In the genomic region with DNA sequence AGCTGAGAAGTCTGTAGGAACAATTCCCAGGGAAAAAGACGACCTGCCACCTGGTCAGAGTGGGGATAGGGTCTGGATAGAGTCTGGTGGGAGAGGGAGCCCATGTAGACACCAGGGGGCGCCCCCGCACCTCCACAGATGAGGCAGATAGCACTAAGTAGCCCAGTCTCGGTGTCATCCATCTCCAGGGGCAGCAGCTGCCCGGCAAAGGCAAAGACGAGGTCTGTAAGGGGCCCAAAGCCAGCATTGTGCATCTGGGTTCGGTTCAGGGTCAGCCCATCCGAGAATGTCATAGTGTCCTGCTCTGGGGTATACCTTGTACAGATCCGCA, we compare ENCODE assay signal across 9 mouse cellular contexts. TPM values are rescaled to one million over a fixed set of nuclear protein-coding genes. Genes with fewer than 3 reads are reported as not detected.
DNase-seq lines count a peak whose midpoint lies in the region; ATAC-seq and TF ChIP-seq lines count a peak whose summit lies in the region.
"Had no signal": no experiment of that assay in that cellular context is flagged by ENCODE, and none has a peak within 500 bp of the region (broad histone marks: within the 10 kb centered on the region; RNA-seq: fewer than 3 reads in every experiment).

No protein-coding gene starts in this region.

- DNase-seq in intestine, embryonic 14.5 days (ENCODE audit: low spot score) = peak; percentile 95
- peak; percentile 63 for DNase-seq in cerebellum, adult 11-12 months
- DNase-seq in forebrain, postnatal 0 days = peak; percentile 73
- DNase-seq in left cerebral cortex, postnatal 36 days (ENCODE audit: low spot score in 2 of 2) = peak; percentile 62 to 65
- peak; percentile 85 for DNase-seq in mesoderm, embryonic 11.5 days (ENCODE audit: low read depth, low spot score)
- DNase-seq in right cerebral cortex, postnatal 25 days = peak; percentile 62

- peaks cover 28% of the 10 kb centered on the region for H3K36me3 ChIP-seq in intestine, embryonic 14.5 days (ENCODE audit: control insufficient read depth, insufficient read depth, low read length)
- H3K36me3 ChIP-seq in intestine, embryonic 16.5 days (ENCODE audit: control insufficient read depth, insufficient read depth, low read length) = 0 out of 2 replicates have a peak, but pooled peaks cover 3% of the 10 kb centered on the region
- H3K36me3 ChIP-seq in forebrain, postnatal 0 days (ENCODE audit: insufficient read depth) = peaks cover 10% of the 10 kb centered on the region; the same call in 1 of the 2 replicates
- H3K36me3 ChIP-seq in hindbrain, embryonic 15.5 days = no peaks in the 10 kb centered on the region

- no peak overlapping the region for H3K4me2 ChIP-seq in intestine, embryonic 14.5 days (ENCODE audit: low read length)
- no peak overlapping the region for H3K4me2 ChIP-seq in intestine, embryonic 16.5 days (ENCODE audit: low read depth, low read length)
- no peak overlapping the region for H3K4me2 ChIP-seq in forebrain, postnatal 0 days (ENCODE audit: low read depth)
- no peak overlapping the region for H3K4me2 ChIP-seq in hindbrain, embryonic 15.5 days
- H3K4me2 ChIP-seq: stomach, embryonic 15.5 days had no signal

- H3K4me3 ChIP-seq in intestine, embryonic 14.5 days (ENCODE audit: low read depth, low read length) = no peak overlapping the region
- H3K4me3 ChIP-seq in intestine, embryonic 16.5 days (ENCODE audit: low read length) = no peak overlapping the region
- H3K4me3 ChIP-seq in forebrain, postnatal 0 days (ENCODE audit: low read depth, low read length) = no peak overlapping the region
- H3K4me3 ChIP-seq in hindbrain, embryonic 15.5 days = no peak overlapping the region
- H3K4me3 ChIP-seq: stomach, embryonic 15.5 days had no signal

- TF ChIP-seq CTCF in forebrain, postnatal 0 days (IDR thresholded peaks at IDR 0.05; ENCODE audit: low read depth) = peak; percentile 85

- no peaks in the 10 kb centered on the region for H3K27me3 ChIP-seq in intestine, embryonic 14.5 days (replicated peaks; ENCODE audit: control insufficient read depth, insufficient read depth, low read length)
- no peaks in the 10 kb centered on the region for H3K27me3 ChIP-seq in intestine, embryonic 16.5 days (replicated peaks; ENCODE audit: control insufficient read depth, insufficient read depth, low read length)
- H3K27me3 ChIP-seq in forebrain, postnatal 0 days (ENCODE audit: insufficient read depth, low read length) = no peaks in the 10 kb centered on the region
- peaks cover 22% of the 10 kb centered on the region for H3K27me3 ChIP-seq in hindbrain, embryonic 15.5 days
- H3K27me3 ChIP-seq: stomach, embryonic 15.5 days had no signal

- intact Hi-C loops in left cerebral cortex, postnatal 36 days (cut with DNase I) = loop anchor here (5.0 kb wide), 1 partner anchor 78 kb away; no protein-coding TSS in a partner anchor

- 8% methylated on average over 9 of the region's 9 CpGs for WGBS in intestine, embryonic 14.5 days
- whole genome bisulfite sequencing in intestine, embryonic 16.5 days = 10% methylated on average over 9 of the region's 9 CpGs
- WGBS in forebrain, postnatal 0 days = 12% methylated on average over 9 of the region's 9 CpGs
- WGBS in hindbrain, embryonic 15.5 days = 9% methylated on average over 9 of the region's 9 CpGs

- no peak overlapping the region for H3K9ac ChIP-seq in intestine, embryonic 14.5 days (ENCODE audit: low read length)
- H3K9ac ChIP-seq in intestine, embryonic 16.5 days (ENCODE audit: low read depth, low read length) = no peak overlapping the region
- H3K9ac ChIP-seq in forebrain, postnatal 0 days = no peak overlapping the region
- H3K9ac ChIP-seq in hindbrain, embryonic 15.5 days = no peak overlapping the region
- H3K9ac ChIP-seq: stomach, embryonic 15.5 days had no signal

- H3K9me3 ChIP-seq in intestine, embryonic 14.5 days (ENCODE audit: control insufficient read depth, low read length) = no peaks in the 10 kb centered on the region
- H3K9me3 ChIP-seq in intestine, embryonic 16.5 days (ENCODE audit: control insufficient read depth, low read length) = no peaks in the 10 kb centered on the region
- no peaks in the 10 kb centered on the region for H3K9me3 ChIP-seq in forebrain, postnatal 0 days (ENCODE audit: low read length)
- H3K9me3 ChIP-seq in hindbrain, embryonic 15.5 days = no peaks in the 10 kb centered on the region
- H3K9me3 ChIP-seq: stomach, embryonic 15.5 days had no signal

- no peak for ATAC-seq in intestine, embryonic 14.5 days (replicated peaks; ENCODE audit: low FRiP score, low TSS enrichment, low read depth)
- ATAC-seq in intestine, embryonic 16.5 days = no peak
- ATAC-seq in forebrain, postnatal 0 days = peak; percentile 84
- ATAC-seq in hindbrain, embryonic 15.5 days (ENCODE audit: low FRiP score, low read depth) = peak; percentile 69; the same call in 1 of the 2 replicates

- H3K27ac ChIP-seq in intestine, embryonic 14.5 days (ENCODE audit: low read depth) = no peak overlapping the region
- H3K27ac ChIP-seq in intestine, embryonic 16.5 days (ENCODE audit: low read length) = no peak overlapping the region
- no peak overlapping the region for H3K27ac ChIP-seq in forebrain, postnatal 0 days (ENCODE audit: low read depth, low read length)
- no peak overlapping the region for H3K27ac ChIP-seq in hindbrain, embryonic 15.5 days (replicated peaks)
- H3K27ac ChIP-seq: stomach, embryonic 15.5 days had no signal

- peaks cover 37% of the 10 kb centered on the region for H3K4me1 ChIP-seq in intestine, embryonic 14.5 days (replicated peaks; ENCODE audit: control insufficient read depth, insufficient read depth, low read length)
- peaks cover 42% of the 10 kb centered on the region for H3K4me1 ChIP-seq in intestine, embryonic 16.5 days (ENCODE audit: control insufficient read depth, insufficient read depth, low read length)
- peaks cover 11% of the 10 kb centered on the region; the same call in 1 of the 2 replicates for H3K4me1 ChIP-seq in forebrain, postnatal 0 days (ENCODE audit: insufficient read depth)
- peaks cover 12% of the 10 kb centered on the region for H3K4me1 ChIP-seq in hindbrain, embryonic 15.5 days (replicated peaks)

RNA-seq across cellular contexts. Expression of gene Itgb7, which starts 7.5 kb away (rescaled TPM):
- 13.3 and 13.5 TPM in 2 replicates for polyA plus RNA-seq in intestine, embryonic 14.5 days (2014; fragmentation: Nextera tagmentation; extraction: Ambion mirVana)
- polyA plus RNA-seq in intestine, embryonic 16.5 days (2015; fragmentation: Nextera tagmentation; extraction: Ambion mirVana) = 9.5 and 10.3 TPM in 2 replicates
- 0.31 and 2.4 TPM in 2 replicates for total RNA-seq in forebrain, postnatal 0 days (2014; rRNA removed)
- polyA plus RNA-seq in forebrain, postnatal 0 days (2015; fragmentation: Nextera tagmentation; extraction: Ambion mirVana) = 0.50 and 0.75 TPM in 2 replicates
- 1.1 and 1.2 TPM in 2 replicates for polyA plus RNA-seq in hindbrain, embryonic 15.5 days (2015; fragmentation: Nextera tagmentation; extraction: Ambion mirVana)
- 1 to 10 TPM; 1.1 to 1.5 TPM for total RNA-seq in left cerebral cortex, postnatal 36 days (2021)

RNA-seq across cellular contexts. Expression of gene Rarg, which starts 18.1 kb away (rescaled TPM):
- polyA plus RNA-seq in intestine, embryonic 14.5 days (2014; fragmentation: Nextera tagmentation; extraction: Ambion mirVana) = 16.4 and 17.1 TPM in 2 replicates
- polyA plus RNA-seq in intestine, embryonic 16.5 days (2015; fragmentation: Nextera tagmentation; extraction: Ambion mirVana) = 13.6 and 14.7 TPM in 2 replicates
- 6.5 and 12.3 TPM in 2 replicates for total RNA-seq in forebrain, postnatal 0 days (2014; rRNA removed)
- polyA plus RNA-seq in forebrain, postnatal 0 days (2015; fragmentation: Nextera tagmentation; extraction: Ambion mirVana) = 4.5 and 4.6 TPM in 2 replicates
- polyA plus RNA-seq in hindbrain, embryonic 15.5 days (2015; fragmentation: Nextera tagmentation; extraction: Ambion mirVana) = 5.8 and 6.3 TPM in 2 replicates
- 10 to 100 TPM; 13.1 to 13.9 TPM for total RNA-seq in left cerebral cortex, postnatal 36 days (2021)

RNA-seq across cellular contexts. Expression of gene Gm9918, which starts 31.1 kb away (rescaled TPM):
- polyA plus RNA-seq in intestine, embryonic 14.5 days (2014; fragmentation: Nextera tagmentation; extraction: Ambion mirVana) = 0.11 and 0.19 TPM in 2 replicates
- 0.13 TPM in 1 of 2 replicates, not detected in the other for polyA plus RNA-seq in intestine, embryonic 16.5 days (2015; fragmentation: Nextera tagmentation; extraction: Ambion mirVana)
- total RNA-seq in forebrain, postnatal 0 days (2014; rRNA removed) = 0.15 TPM in 1 of 2 replicates, not detected in the other
- polyA plus RNA-seq in forebrain, postnatal 0 days (2015; fragmentation: Nextera tagmentation; extraction: Ambion mirVana) = not detected in 2 replicates
- polyA plus RNA-seq in hindbrain, embryonic 15.5 days (2015; fragmentation: Nextera tagmentation; extraction: Ambion mirVana) = 0.06 and 0.07 TPM in 2 replicates
- total RNA-seq in left cerebral cortex, postnatal 36 days (2021) = not detected

RNA-seq across cellular contexts. Expression of gene Csad, which starts 34.7 kb away (rescaled TPM):
- 52.3 and 53.6 TPM in 2 replicates for polyA plus RNA-seq in intestine, embryonic 14.5 days (2014; fragmentation: Nextera tagmentation; extraction: Ambion mirVana)
- polyA plus RNA-seq in intestine, embryonic 16.5 days (2015; fragmentation: Nextera tagmentation; extraction: Ambion mirVana) = 33.2 and 38.4 TPM in 2 replicates
- total RNA-seq in forebrain, postnatal 0 days (2014; rRNA removed) = 46.2 and 47.8 TPM in 2 replicates
- 25.9 and 29.9 TPM in 2 replicates for polyA plus RNA-seq in forebrain, postnatal 0 days (2015; fragmentation: Nextera tagmentation; extraction: Ambion mirVana)
- polyA plus RNA-seq in hindbrain, embryonic 15.5 days (2015; fragmentation: Nextera tagmentation; extraction: Ambion mirVana) = 39.2 and 40.1 TPM in 2 replicates
- 10 to 100 TPM; 23.9 to 29.4 TPM for total RNA-seq in left cerebral cortex, postnatal 36 days (2021)

RNA-seq across cellular contexts. Expression of gene Zfp740, which starts 36.2 kb away (rescaled TPM):
- polyA plus RNA-seq in intestine, embryonic 14.5 days (2014; fragmentation: Nextera tagmentation; extraction: Ambion mirVana) = 47.0 and 55.3 TPM in 2 replicates
- polyA plus RNA-seq in intestine, embryonic 16.5 days (2015; fragmentation: Nextera tagmentation; extraction: Ambion mirVana) = 33.6 and 35.3 TPM in 2 replicates
- total RNA-seq in forebrain, postnatal 0 days (2014; rRNA removed) = 67.2 and 83.2 TPM in 2 replicates
- 20.0 and 29.7 TPM in 2 replicates for polyA plus RNA-seq in forebrain, postnatal 0 days (2015; fragmentation: Nextera tagmentation; extraction: Ambion mirVana)
- polyA plus RNA-seq in hindbrain, embryonic 15.5 days (2015; fragmentation: Nextera tagmentation; extraction: Ambion mirVana) = 52.7 and 54.6 TPM in 2 replicates
- total RNA-seq in left cerebral cortex, postnatal 36 days (2021) = 10 to 100 TPM; 61.0 to 64.0 TPM

Comparison
In these comparisons a context has a peak if more than half of its experiments do, and no peak if none do; other contexts are left out.
1. ATAC-seq: peak in forebrain, postnatal 0 days (single experiment) and hindbrain, embryonic 15.5 days (single experiment); none in intestine, embryonic 14.5 days (single experiment) and intestine, embryonic 16.5 days (single experiment).
2. Peak in every context shown above with its lines, with median percentiles within 50 percentile points of each other: DNase-seq.